Mouse (Mus musculus) cerebellum, adult 2 months (tissue): ENCODE results near the gene Tspan5. TPM values are rescaled to one million over a fixed set of nuclear protein-coding genes. Genes with fewer than 3 reads are reported as not detected.

ENCODE experiments used
- DNase-seq, 2 experiments: peaks; one replicate each; pipeline ENCODE4 v3.0.0; 2021
- H3K27ac ChIP-seq: fragments of 200-500 bp; 2 replicates; pipeline ENCODE4 v1.5.1; 2012; ENCODE audit warnings: low read length, control low read depth, inconsistent platforms; ENCODE audit not compliant: insufficient read depth
- H3K27me3 ChIP-seq: fragments of 200-500 bp; 2 replicates; pipeline ENCODE4 v1.6.1; 2012; ENCODE audit warnings: inconsistent platforms, mild to moderate bottlenecking, low read length, moderate library complexity; ENCODE audit not compliant: control insufficient read depth, insufficient read depth
- H3K4me1 ChIP-seq: fragments of 200-500 bp; 2 replicates; pipeline ENCODE4 v1.6.1; 2011; ENCODE audit warnings: low read length; ENCODE audit not compliant: control insufficient read depth, insufficient read depth
- H3K4me3 ChIP-seq: fragments of 200-500 bp; replicated peaks from 2 replicates; pipeline ENCODE3; 2011; ENCODE audit warnings: mild to moderate bottlenecking, low read depth, low read length, control low read depth; ENCODE audit not compliant: insufficient read depth
- CTCF ChIP-seq: fragments of 200-500 bp; IDR thresholded peaks from 2 replicates; pipeline ENCODE4 v1.5.1; 2011; ENCODE audit warnings: low read depth, mild to moderate bottlenecking, control low read depth, low read length, moderate library complexity, borderline replicate concordance; ENCODE audit not compliant: insufficient read depth
- POLR2A ChIP-seq: fragments of 200-500 bp; IDR thresholded peaks from 2 replicates; pipeline ENCODE4 v1.6.1; 2011; ENCODE audit warnings: low read length, control low read depth, borderline replicate concordance; ENCODE audit not compliant: insufficient read depth
- WGBS: fragments of 180-500 bp; shearing (Covaris S2); methylation state at CpG from one replicate; pipeline ENCODE4 v1.1.7; 2018; 5-methylcytosine and 5-hydroxymethylcytosine counted together
- polyA plus RNA-seq: library from polyadenylated mRNA; depleted of rRNA; stranded (reverse); fragments of >200 nt; gene quantifications from 2 replicates; pipeline ENCODE4 v1.2.3, GENCODE M21; 2012

The Tspan5 gene
- polyA plus RNA-seq, 1 experiment: 166 TPM

DNA sequence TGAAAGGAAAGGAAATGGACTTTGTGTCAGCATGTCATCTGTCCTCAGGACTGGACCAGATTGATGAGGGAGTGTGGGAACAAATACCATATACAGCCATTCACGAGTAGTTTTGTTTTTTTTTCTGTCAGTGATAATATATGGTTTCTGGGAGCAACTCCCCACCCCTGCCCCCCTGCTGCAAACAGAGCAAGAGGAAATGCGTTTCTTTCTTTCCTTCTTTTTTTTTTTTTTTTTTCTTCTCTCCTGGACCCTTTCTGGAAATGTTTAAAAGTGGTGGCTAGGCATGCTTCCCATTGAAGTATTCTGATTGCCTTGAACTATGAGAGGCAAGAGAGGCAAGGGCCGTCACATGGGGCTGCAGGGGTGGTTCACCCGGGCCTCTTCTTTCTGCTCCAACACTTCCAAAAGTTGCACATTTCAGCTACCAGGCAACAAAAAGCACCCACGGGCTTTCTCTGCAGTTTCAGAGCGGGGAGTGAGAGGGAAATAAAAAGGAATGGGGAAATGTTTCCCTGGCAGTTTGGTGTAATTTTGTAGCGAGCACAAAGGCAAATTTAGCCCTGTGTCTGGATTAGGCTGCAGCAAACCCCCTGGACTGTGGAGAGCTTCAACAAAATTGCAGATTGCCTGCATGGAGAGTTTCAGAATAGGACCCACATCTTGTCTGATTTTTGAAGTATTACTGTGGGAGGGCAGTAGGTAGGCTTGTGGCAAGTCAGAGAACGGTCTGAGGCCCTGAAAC lies 2.2 kb downstream of the Tspan5 start:
- H3K27ac ChIP-seq: peak overlapping the region; percentile 33
- H3K4me3 ChIP-seq: peak overlapping the region; percentile 100
- peak in 1 of 2 experiments; percentile 36 for DNase-seq
- H3K4me1 ChIP-seq: peaks cover 13% of the 10 kb centered on the region; the same call in 1 of the 2 replicates
- 8% methylated on average over 8 of the region's 8 CpGs for WGBS
- TF ChIP-seq POLR2A (no peak), CTCF (no peak)
- H3K27me3 ChIP-seq: no peaks in the 10 kb centered on the region

DNA sequence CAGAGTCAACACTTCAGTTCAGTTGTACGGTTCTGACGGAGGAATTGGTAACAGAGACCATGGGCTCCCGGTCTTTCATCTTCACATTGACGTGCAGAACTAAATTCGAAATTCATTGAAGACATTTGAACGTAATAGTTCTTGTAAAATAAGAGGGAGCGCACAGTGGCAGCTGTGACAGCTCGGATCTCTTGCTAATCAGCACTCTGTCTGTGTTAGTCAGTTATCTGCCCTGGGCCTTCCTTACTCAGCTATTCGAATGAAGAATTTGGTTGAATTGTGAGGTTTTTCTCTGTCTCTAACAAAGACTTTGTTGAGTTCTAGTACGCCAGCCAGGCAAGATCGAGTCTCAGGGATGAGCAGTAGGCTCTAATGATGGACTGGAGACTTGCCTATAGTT lies 3.1 kb downstream of the Tspan5 start:
- no peak overlapping the region for H3K27ac ChIP-seq
- TF ChIP-seq POLR2A: no peak
- no peak for TF ChIP-seq CTCF
- peak overlapping the region; percentile 100 for H3K4me3 ChIP-seq
- H3K4me1 ChIP-seq: peaks cover 20% of the 10 kb centered on the region
- WGBS: 39% methylated on average over 11 of the region's 11 CpGs
- DNase-seq: peak in 1 of 2 experiments; percentile 38
- H3K27me3 ChIP-seq: no peaks in the 10 kb centered on the region

- 69% methylated on average over 4 of the region's 4 CpGs for WGBS
- H3K27ac ChIP-seq: no peak overlapping the region
Observed at GRCm38 (mm10) chr3:138745596-138745995, 3.6 kb downstream of the Tspan5 start.

DNA sequence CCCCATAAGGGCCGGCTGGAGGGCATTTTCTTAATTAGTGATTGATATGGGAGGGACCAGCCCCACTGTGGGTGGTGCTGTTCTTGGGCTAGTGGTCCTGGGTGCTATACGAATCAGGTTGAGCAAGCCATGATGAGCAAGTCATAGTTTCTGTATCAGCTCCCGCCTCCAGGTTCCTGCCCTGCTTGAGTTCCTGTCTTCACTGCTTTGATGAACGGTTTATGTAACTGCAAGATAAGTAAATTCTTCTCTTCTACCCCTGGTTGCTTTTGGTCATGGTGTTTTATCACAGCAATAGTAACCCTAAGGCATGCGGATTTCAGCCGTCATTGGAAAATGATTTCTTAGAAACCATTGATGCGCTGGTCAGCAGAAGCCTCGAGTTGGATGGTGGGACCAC lies 4.6 kb downstream of the Tspan5 start:
- Histone ChIP-seq H3K4me1 (peaks cover 20% of the 10 kb centered on the region), H3K27me3 (no peaks in the 10 kb centered on the region), H3K4me3 (no peak overlapping the region), H3K27ac (no peak overlapping the region)
- TF ChIP-seq POLR2A (no peak), CTCF (no peak)
- no peak for DNase-seq
- WGBS: 80% methylated on average over 8 of the region's 8 CpGs

More at GRCm38 (mm10) chr3:138745596-138745995, 3.6 kb downstream of the Tspan5 start:
- DNase-seq: no peak
- H3K27me3 ChIP-seq: no peaks in the 10 kb centered on the region
- H3K4me3 ChIP-seq: no peak overlapping the region
- TF ChIP-seq POLR2A: no peak
- no peak for TF ChIP-seq CTCF
- H3K4me1 ChIP-seq: peaks cover 20% of the 10 kb centered on the region

- Histone ChIP-seq H3K4me1 (peaks cover 22% of the 10 kb centered on the region), H3K27me3 (no peaks in the 10 kb centered on the region), H3K27ac (no peak overlapping the region), H3K4me3 (no peak overlapping the region)
- DNase-seq: no peak
- WGBS: 50% methylated on average over 5 of the region's 5 CpGs
- TF ChIP-seq CTCF (no peak), POLR2A (no peak)
Observed at GRCm38 (mm10) chr3:138747035-138747434, 5.0 kb downstream of the Tspan5 start.

- no peak overlapping the region for H3K4me3 ChIP-seq
- H3K27me3 ChIP-seq: no peaks in the 10 kb centered on the region
- TF ChIP-seq POLR2A (no peak), CTCF (no peak)
- DNase-seq: no peak
- peaks cover 31% of the 10 kb centered on the region for H3K4me1 ChIP-seq
- 75% methylated on average over 5 of the region's 5 CpGs for WGBS
- no peak overlapping the region for H3K27ac ChIP-seq
Observed at GRCm38 (mm10) chr3:138747985-138748384, 6.0 kb downstream of the Tspan5 start.

- Histone ChIP-seq H3K27ac (0 out of 2 replicates have a peak overlapping the region, but pooled peaks have one; percentile 5), H3K4me1 (peaks cover 32% of the 10 kb centered on the region)
Observed at GRCm38 (mm10) chr3:138749645-138750044, 7.7 kb downstream of the Tspan5 start.

GRCm38 (mm10) chr3:138751328-138751727 lies 9.3 kb downstream of the Tspan5 start:
- 78% methylated on average over 5 of the region's 5 CpGs for WGBS
- TF ChIP-seq POLR2A (no peak), CTCF (no peak)
- Histone ChIP-seq H3K4me1 (peaks cover 30% of the 10 kb centered on the region), H3K27ac (no peak overlapping the region), H3K4me3 (no peak overlapping the region), H3K27me3 (no peaks in the 10 kb centered on the region)
- DNase-seq: no peak

More at GRCm38 (mm10) chr3:138749645-138750044, 7.7 kb downstream of the Tspan5 start:
- no peaks in the 10 kb centered on the region for H3K27me3 ChIP-seq
- H3K4me3 ChIP-seq: no peak overlapping the region
- 18% methylated on average over 9 of the region's 9 CpGs for WGBS
- peak in 1 of 2 experiments; percentile 40 for DNase-seq
- TF ChIP-seq CTCF (no peak), POLR2A (no peak)
